Mouse (Mus musculus): ENCODE measurements around the gene Mchr1.

GRCm38 (mm10) chr15:81235086-81235920 is at the start of gene Mchr1:
- TF ChIP-seq CTCF (IDR thresholded peaks at IDR 0.05; ENCODE audit: insufficient read depth, low read length) (no peak), POLR2A (IDR thresholded peaks at IDR 0.05; ENCODE audit: borderline replicate concordance, extremely low read depth, low read depth, low read length) (no peak)

All from lung, adult 2 months (tissue).